19 mouse cellular contexts compared by ENCODE assay signal in the genomic region with DNA sequence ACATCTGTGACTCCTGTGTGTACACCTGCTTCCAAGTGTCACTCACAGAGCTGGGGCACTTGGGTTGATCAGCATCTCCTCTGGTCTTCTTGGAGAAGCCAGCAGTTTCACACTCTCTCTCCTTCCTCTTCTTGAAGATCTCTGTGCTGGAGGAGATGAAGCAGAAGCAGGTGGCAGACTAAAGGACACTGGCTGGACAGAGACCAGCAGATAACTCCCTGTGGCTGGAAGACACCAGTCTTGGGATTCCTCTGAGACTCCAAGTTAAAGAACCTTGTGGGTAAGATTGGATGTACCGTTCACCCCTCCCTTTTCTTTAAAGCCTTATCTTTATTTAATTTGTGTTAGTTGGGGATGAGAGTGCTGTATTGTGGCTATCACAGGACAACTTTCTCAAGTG. TPM values are rescaled to one million over a fixed set of nuclear protein-coding genes. Genes with fewer than 3 reads are reported as not detected.
DNase-seq lines count a peak whose midpoint lies in the region; ATAC-seq and TF ChIP-seq lines count a peak whose summit lies in the region.
"Had no signal": no experiment of that assay in that cellular context is flagged by ENCODE, and none has a peak within 500 bp of the region (broad histone marks: within the 10 kb centered on the region; RNA-seq: fewer than 3 reads in every experiment).

No protein-coding gene starts in this region.

- no peak for TF ChIP-seq POLR2A in heart, adult 2 months (IDR thresholded peaks at IDR 0.05; ENCODE audit: insufficient read depth, low read depth, low read length)

- ATAC-seq in G1E (ENCODE audit: extremely low read depth, insufficient number of reproducible peaks, low FRiP score, poor library complexity, severe bottlenecking): peak; percentile 9
- ATAC-seq in erythroid progenitor cell, adult 5-6 weeks (replicated peaks; ENCODE audit: low FRiP score, poor library complexity, severe bottlenecking): peak; percentile 43
- peak; percentile 41 for ATAC-seq in megakaryocyte, adult 5-6 weeks (ENCODE audit: poor library complexity, severe bottlenecking)
- ATAC-seq: midbrain, embryonic 13.5 days had no signal

- TF ChIP-seq CTCF in heart, adult 2 months (IDR thresholded peaks at IDR 0.05): no peak
- TF ChIP-seq CTCF in G1E (IDR thresholded peaks at IDR 0.05; ENCODE audit: low read depth, low read length): no peak

- no peak for TF ChIP-seq EP300 in heart, adult 2 months (IDR thresholded peaks at IDR 0.05; ENCODE audit: insufficient read depth, low read depth, low read length)

- intact Hi-C loops in heart, adult 2 months (cut with DNase I): loop anchor here (10.0 kb wide), 1 partner anchor 203 kb away; a partner anchor contains a TSS

- H3K36me3 ChIP-seq in heart, embryonic 10.5 days: peaks cover 17% of the 10 kb centered on the region; the same call in 1 of the 2 replicates
- H3K36me3 ChIP-seq in heart, adult 2 months (ENCODE audit: control insufficient read depth, insufficient read depth, low read length): peaks cover 22% of the 10 kb centered on the region
- H3K36me3 ChIP-seq in G1E (replicated peaks): peaks cover 91% of the 10 kb centered on the region

- H3K27me3 ChIP-seq in heart, embryonic 10.5 days (ENCODE audit: insufficient read depth, poor library complexity, severe bottlenecking): no peaks in the 10 kb centered on the region
- no peaks in the 10 kb centered on the region for H3K27me3 ChIP-seq in heart, adult 2 months (ENCODE audit: control insufficient read depth, insufficient read depth, low read length)
- H3K27me3 ChIP-seq in G1E (ENCODE audit: insufficient read depth, low read length): no peaks in the 10 kb centered on the region
- H3K27me3 ChIP-seq: hindbrain, embryonic 13.5 days; midbrain, embryonic 13.5 days had no signal

- no peak for DNase-seq in heart, embryonic 10.5 days (ENCODE audit: low spot score)
- no peak for DNase-seq in heart, adult 2 months
- no peak for DNase-seq in G1E (ENCODE audit: low spot score)
- DNase-seq in layer of hippocampus, postnatal 36 days: no peak
- DNase-seq in layer of hippocampus, adult 9-10 months (ENCODE audit: low spot score): no peak
- DNase-seq in thymus, postnatal 25 days: no peak
- DNase-seq: cerebellum, postnatal 36 days; kidney, adult 2 months; lung, embryonic 14.5 days; thymus, adult 2 months had no signal

- H3K9ac ChIP-seq in heart, adult 2 months (ENCODE audit: low read depth, low read length): no peak overlapping the region
- H3K9ac ChIP-seq: hindbrain, embryonic 13.5 days; lung, embryonic 14.5 days; midbrain, embryonic 13.5 days; neural tube, embryonic 12.5 days had no signal

- WGBS in heart, embryonic 10.5 days: 70% methylated on average over 1 of the region's 1 CpGs
- WGBS in heart, adult 2 months: 74% methylated on average over 1 of the region's 1 CpGs

- no peaks in the 10 kb centered on the region for H3K79me2 ChIP-seq in heart, adult 2 months (replicated peaks; ENCODE audit: control insufficient read depth, insufficient read depth, low read length)

- H3K4me3 ChIP-seq in heart, embryonic 10.5 days: no peak overlapping the region
- H3K4me3 ChIP-seq in heart, adult 2 months: no peak overlapping the region
- H3K4me3 ChIP-seq in G1E (ENCODE audit: low read depth, low read length): no peak overlapping the region; the same call in 1 of the 2 replicates
- H3K4me3 ChIP-seq: hindbrain, embryonic 13.5 days; midbrain, embryonic 13.5 days; neural tube, embryonic 12.5 days had no signal

- peak overlapping the region; percentile 67; the same call in 1 of the 2 replicates for H3K27ac ChIP-seq in heart, embryonic 10.5 days
- H3K27ac ChIP-seq in heart, adult 2 months: no peak overlapping the region
- H3K27ac ChIP-seq: hindbrain, embryonic 13.5 days; midbrain, embryonic 13.5 days; neural tube, embryonic 12.5 days had no signal

- no peaks in the 10 kb centered on the region for H3K9me3 ChIP-seq in heart, embryonic 10.5 days
- H3K9me3 ChIP-seq in G1E (replicated peaks): no peaks in the 10 kb centered on the region
- H3K9me3 ChIP-seq: hindbrain, embryonic 13.5 days; midbrain, embryonic 13.5 days; neural tube, embryonic 12.5 days had no signal

- H3K4me1 ChIP-seq in heart, embryonic 10.5 days: peaks cover 32% of the 10 kb centered on the region
- H3K4me1 ChIP-seq in heart, adult 2 months (ENCODE audit: control insufficient read depth, insufficient read depth, low read length): peaks cover 15% of the 10 kb centered on the region
- peaks cover 77% of the 10 kb centered on the region for H3K4me1 ChIP-seq in G1E (ENCODE audit: insufficient read depth, low read depth, low read length)
- H3K4me1 ChIP-seq: hindbrain, embryonic 13.5 days; midbrain, embryonic 13.5 days; neural tube, embryonic 12.5 days had no signal

RNA-seq across cellular contexts. Expression of a gene that starts 9.1 kb away (rescaled TPM):
- 22.7 and 23.0 TPM in 2 replicates for polyA plus RNA-seq in heart, embryonic 10.5 days (2016; fragmentation: Nextera tagmentation; extraction: Ambion mirVana)
- total RNA-seq in heart, adult 2 months (2021): 10 to 100 TPM; 18.3 to 20.6 TPM
- 32.1 and 42.1 TPM in 2 replicates for polyA plus RNA-seq in heart, adult 2 months (2012; rRNA removed)
- total RNA-seq in G1E (2014; fragmentation: Nextera tagmentation) (78.5 and 86.9 TPM in 2 replicates), G1E (2017) (78.7 and 111 TPM in 2 replicates)
- 34.9 and 39.8 TPM in 2 replicates for polyA plus RNA-seq in G1E (2012)
- total RNA-seq in erythroid progenitor cell, adult 5-6 weeks (2015; ENCODE audit: low replicate concordance): 82.9 and 104 TPM in 2 replicates
- 116 and 146 TPM in 2 replicates for total RNA-seq in erythroid progenitor cell, adult 5-6 weeks (2017; ENCODE audit: low replicate concordance)
- total RNA-seq in megakaryocyte, adult 5-6 weeks (2015): 45.8 and 48.6 TPM in 2 replicates
- total RNA-seq in megakaryocyte, adult 5-6 weeks (2017): 103 and 116 TPM in 2 replicates
- 10 to 100 TPM; 43.0 to 45.1 TPM for total RNA-seq in layer of hippocampus, postnatal 36 days (2021)

RNA-seq across cellular contexts. Expression of a gene that starts 20.2 kb away (rescaled TPM):
- polyA plus RNA-seq in heart, embryonic 10.5 days (2016; fragmentation: Nextera tagmentation; extraction: Ambion mirVana): 5.9 and 9.8 TPM in 2 replicates
- 1 to 10 TPM; 3.2 to 4.3 TPM for total RNA-seq in heart, adult 2 months (2021)
- polyA plus RNA-seq in heart, adult 2 months (2012; rRNA removed): 7.4 and 9.3 TPM in 2 replicates
- total RNA-seq in G1E (2014; fragmentation: Nextera tagmentation) (7.1 and 7.9 TPM in 2 replicates), G1E (2017) (16.7 and 20.9 TPM in 2 replicates)
- polyA plus RNA-seq in G1E (2012): 7.9 TPM in 2 replicates
- 6.7 and 26.3 TPM in 2 replicates for total RNA-seq in erythroid progenitor cell, adult 5-6 weeks (2015; ENCODE audit: low replicate concordance)
- 1.4 and 9.2 TPM in 2 replicates for total RNA-seq in erythroid progenitor cell, adult 5-6 weeks (2017; ENCODE audit: low replicate concordance)
- 6.2 and 8.3 TPM in 2 replicates for total RNA-seq in megakaryocyte, adult 5-6 weeks (2015)
- total RNA-seq in megakaryocyte, adult 5-6 weeks (2017): 9.6 and 10.2 TPM in 2 replicates
- total RNA-seq in layer of hippocampus, postnatal 36 days (2021): 1 to 10 TPM; 4.6 to 5.1 TPM

RNA-seq across cellular contexts. Expression of a gene that starts 36.1 kb away (rescaled TPM):
- polyA plus RNA-seq in heart, embryonic 10.5 days (2016; fragmentation: Nextera tagmentation; extraction: Ambion mirVana): not detected in 2 replicates
- not detected for total RNA-seq in heart, adult 2 months (2021)
- 0.18 TPM in 1 of 2 replicates, not detected in the other for polyA plus RNA-seq in heart, adult 2 months (2012; rRNA removed)
- total RNA-seq in G1E (2014; fragmentation: Nextera tagmentation) (not detected in 2 replicates), G1E (2017) (not detected in 2 replicates)
- polyA plus RNA-seq in G1E (2012): not detected in 2 replicates
- not detected in 2 replicates for total RNA-seq in erythroid progenitor cell, adult 5-6 weeks (2015; ENCODE audit: low replicate concordance)
- total RNA-seq in erythroid progenitor cell, adult 5-6 weeks (2017; ENCODE audit: low replicate concordance): not detected in 2 replicates
- not detected in 2 replicates for total RNA-seq in megakaryocyte, adult 5-6 weeks (2015)
- total RNA-seq in megakaryocyte, adult 5-6 weeks (2017): not detected in 2 replicates
- under 1 TPM in 1 of 2 experiments, not detected in 1; 0.35 TPM for total RNA-seq in layer of hippocampus, postnatal 36 days (2021)
- total RNA-seq: adrenal gland, adult 18-20 months; heart, adult 8-10 months had no signal
- polyA plus RNA-seq: hindbrain, embryonic 13.5 days; kidney, adult 2 months; large intestine, adult 2 months; lung, embryonic 14.5 days; neural tube, embryonic 12.5 days; small intestine, adult 2 months had no signal

RNA-seq across cellular contexts. Expression of a gene that starts 42.4 kb away (rescaled TPM):
- polyA plus RNA-seq in heart, embryonic 10.5 days (2016; fragmentation: Nextera tagmentation; extraction: Ambion mirVana): not detected in 2 replicates
- total RNA-seq in heart, adult 2 months (2021): not detected
- not detected in 2 replicates for polyA plus RNA-seq in heart, adult 2 months (2012; rRNA removed)
- total RNA-seq in G1E (2014; fragmentation: Nextera tagmentation) (not detected in 2 replicates), G1E (2017) (not detected in 2 replicates)
- polyA plus RNA-seq in G1E (2012): not detected in 2 replicates
- total RNA-seq in erythroid progenitor cell, adult 5-6 weeks (2015; ENCODE audit: low replicate concordance): not detected in 2 replicates
- total RNA-seq in erythroid progenitor cell, adult 5-6 weeks (2017; ENCODE audit: low replicate concordance): not detected in 2 replicates
- not detected in 2 replicates for total RNA-seq in megakaryocyte, adult 5-6 weeks (2015)
- total RNA-seq in megakaryocyte, adult 5-6 weeks (2017): not detected in 2 replicates
- total RNA-seq in layer of hippocampus, postnatal 36 days (2021): not detected
- total RNA-seq: adrenal gland, adult 18-20 months; heart, adult 8-10 months had no signal
- polyA plus RNA-seq: kidney, adult 2 months; large intestine, adult 2 months; lung, embryonic 14.5 days; neural tube, embryonic 12.5 days; small intestine, adult 2 months; thymus, adult 2 months had no signal
